Mouse (Mus musculus) limb, embryonic 15.5 days (tissue): ENCODE results near the gene Gm45837. TPM values are rescaled to one million over a fixed set of nuclear protein-coding genes. Genes with fewer than 3 reads are reported as not detected.

ENCODE experiments used
- ATAC-seq: fragments of 200-750 bp; cut with Nextera tagmentation; 2 replicates; pipeline ENCODE4 v1.8.0; 2017; ENCODE audit warnings: low read depth, moderate TSS enrichment; ENCODE audit not compliant: insufficient number of reproducible peaks, low FRiP score, low TSS enrichment
- H3K27ac ChIP-seq: fragments of 300-500 bp; sonication (generic); 2 replicates; pipeline ENCODE4 v1.5.1; 2015; ENCODE audit warnings: moderate library complexity, mild to moderate bottlenecking, inconsistent platforms
- H3K27me3 ChIP-seq: fragments of 300-500 bp; sonication (generic); 2 replicates; pipeline ENCODE4 v1.6.1; 2015; ENCODE audit warnings: inconsistent platforms
- H3K36me3 ChIP-seq: fragments of 300-500 bp; sonication (generic); 2 replicates; pipeline ENCODE4 v1.6.1; 2015; ENCODE audit warnings: inconsistent platforms
- H3K4me1 ChIP-seq: fragments of 300-500 bp; sonication (generic); 2 replicates; pipeline ENCODE4 v1.6.1; 2015; ENCODE audit warnings: inconsistent platforms
- H3K4me2 ChIP-seq: fragments of 300-500 bp; sonication (generic); 2 replicates; pipeline ENCODE4 v1.6.1; 2015; ENCODE audit warnings: mild to moderate bottlenecking, inconsistent platforms
- H3K4me3 ChIP-seq: fragments of 300-500 bp; sonication (generic); 2 replicates; pipeline ENCODE4 v1.5.1; 2015; ENCODE audit warnings: mild to moderate bottlenecking, inconsistent platforms
- H3K9ac ChIP-seq: fragments of 300-500 bp; sonication (generic); 2 replicates; pipeline ENCODE4 v1.6.1; 2015; ENCODE audit warnings: inconsistent platforms
- H3K9me3 ChIP-seq: fragments of 300-500 bp; sonication (generic); 2 replicates; pipeline ENCODE4 v1.6.1; 2016; ENCODE audit warnings: inconsistent platforms
- WGBS: fragments of 180-500 bp; shearing (Covaris S2); methylation state at CpG from one replicate; pipeline ENCODE4 v1.1.7; 2015; 5-methylcytosine and 5-hydroxymethylcytosine counted together
- polyA plus RNA-seq: library from polyadenylated mRNA; unstranded; fragments of >200 nt; fragmentation: Nextera tagmentation; extraction: Ambion mirVana; gene quantifications from 2 replicates; pipeline ENCODE4 v1.2.1, GENCODE M21; 2015

Gene Gm45837
- polyA plus RNA-seq, 1 experiment from 2014 or later: 3.6 TPM

GRCm38 (mm10) chr7:101393694-101394504, 16.8 kb upstream of the Gm45837 start:
- peak overlapping the region; percentile 96 for H3K27ac ChIP-seq
- 22% methylated on average over 8 of the region's 8 CpGs for WGBS
- peaks cover 31% of the 10 kb centered on the region for H3K36me3 ChIP-seq
- H3K4me2 ChIP-seq: peak overlapping the region; percentile 44
- peak; percentile 90 for ATAC-seq
- no peaks in the 10 kb centered on the region for H3K27me3 ChIP-seq
- H3K9ac ChIP-seq: peak overlapping the region; percentile 51
- peak overlapping the region; percentile 44 for H3K4me3 ChIP-seq
- peaks cover 46% of the 10 kb centered on the region for H3K4me1 ChIP-seq
- no peaks in the 10 kb centered on the region for H3K9me3 ChIP-seq

- peaks cover 46% of the 10 kb centered on the region for H3K4me1 ChIP-seq
- peak overlapping the region; percentile 44 for H3K4me2 ChIP-seq
- peaks cover 36% of the 10 kb centered on the region for H3K36me3 ChIP-seq
- H3K27ac ChIP-seq: peak overlapping the region; percentile 96
- no peak for ATAC-seq
- H3K4me3 ChIP-seq: peak overlapping the region; percentile 44
- peak overlapping the region; percentile 51 for H3K9ac ChIP-seq
- WGBS: 45% methylated on average over 3 of the region's 3 CpGs
- no peaks in the 10 kb centered on the region for H3K9me3 ChIP-seq
- no peaks in the 10 kb centered on the region for H3K27me3 ChIP-seq
Observed at GRCm38 (mm10) chr7:101394569-101394968, 16.1 kb upstream of the Gm45837 start.

DNA sequence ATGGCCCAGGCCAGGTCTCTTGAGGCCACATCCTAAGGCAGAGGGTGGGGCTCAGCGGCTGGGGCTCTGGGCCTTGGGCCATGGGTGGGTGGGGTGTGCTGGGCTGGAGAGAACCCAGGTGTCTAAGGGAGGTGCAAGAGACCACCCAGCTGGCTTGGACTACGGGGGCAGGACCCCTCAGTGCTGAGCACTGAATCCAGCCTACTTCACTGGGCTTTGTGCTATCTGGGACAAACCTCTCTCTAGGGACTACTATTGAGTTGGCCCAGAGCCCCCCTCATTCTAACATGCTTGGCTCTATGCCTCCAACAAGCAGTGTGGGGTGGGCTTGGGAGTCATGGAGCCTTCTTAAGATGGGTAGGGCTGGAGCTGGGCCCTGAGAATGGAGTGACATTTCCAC, 15.2 kb upstream of the Gm45837 start:
- Histone ChIP-seq H3K4me3 (peak overlapping the region; percentile 44), H3K9me3 (no peaks in the 10 kb centered on the region), H3K4me2 (peak overlapping the region; percentile 44), H3K27ac (peak overlapping the region; percentile 96), H3K4me1 (peaks cover 46% of the 10 kb centered on the region), H3K9ac (no peak overlapping the region), H3K36me3 (peaks cover 39% of the 10 kb centered on the region), H3K27me3 (no peaks in the 10 kb centered on the region)
- no peak for ATAC-seq
- 49% methylated on average over 2 of the region's 2 CpGs for WGBS

DNA sequence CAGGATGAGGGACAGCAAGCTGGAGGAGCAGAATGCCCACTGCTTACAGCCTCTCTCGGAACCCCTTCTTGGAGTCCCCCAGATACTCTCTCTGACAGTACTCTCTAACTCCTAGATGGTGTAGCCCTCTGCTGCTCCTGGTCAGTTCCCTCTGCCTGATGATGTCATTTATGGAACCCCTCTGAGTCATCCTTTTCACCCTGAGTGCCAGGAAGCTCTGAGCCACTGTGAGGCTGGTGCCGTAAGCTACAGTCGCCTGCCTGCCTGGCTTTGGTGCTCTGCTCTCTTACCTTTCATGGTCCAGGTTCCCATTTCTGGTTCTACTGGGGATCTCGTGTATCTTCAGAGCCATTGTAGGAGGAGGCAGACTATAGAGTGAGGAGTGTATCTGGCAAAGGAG, 13.5 kb upstream of the Gm45837 start:
- Histone ChIP-seq H3K4me1 (peaks cover 38% of the 10 kb centered on the region), H3K27me3 (no peaks in the 10 kb centered on the region), H3K4me3 (no peak overlapping the region), H3K9ac (no peak overlapping the region), H3K4me2 (no peak overlapping the region), H3K27ac (no peak overlapping the region), H3K9me3 (no peaks in the 10 kb centered on the region), H3K36me3 (peaks cover 56% of the 10 kb centered on the region)
- no peak for ATAC-seq
- WGBS: 81% methylated on average over 4 of the region's 4 CpGs

DNA sequence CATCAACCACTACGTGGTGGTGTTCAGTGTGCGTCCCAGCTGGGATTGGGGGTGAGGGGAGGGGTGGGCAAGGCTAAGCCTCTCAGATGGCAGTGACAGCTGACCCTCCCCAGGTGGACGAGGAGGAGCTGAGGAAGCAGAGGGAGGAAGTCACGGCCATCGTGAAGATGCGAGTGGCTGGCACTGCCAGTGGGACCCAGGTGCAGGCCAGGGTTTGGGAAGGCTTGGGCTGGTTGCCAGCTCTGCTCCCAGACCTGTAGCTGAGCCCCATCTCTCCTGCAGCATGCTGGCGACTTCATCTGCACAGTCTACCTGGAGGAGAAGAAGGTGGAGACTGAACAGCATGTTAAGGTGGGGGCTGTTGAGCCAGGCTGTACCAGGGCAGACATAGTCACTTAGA, 9.2 kb upstream of the Gm45837 start:
- H3K36me3 ChIP-seq: peaks cover 92% of the 10 kb centered on the region
- ATAC-seq: no peak
- H3K4me3 ChIP-seq: no peak overlapping the region
- H3K27me3 ChIP-seq: no peaks in the 10 kb centered on the region
- H3K9ac ChIP-seq: no peak overlapping the region
- WGBS: 78% methylated on average over 7 of the region's 7 CpGs
- H3K9me3 ChIP-seq: no peaks in the 10 kb centered on the region
- H3K27ac ChIP-seq: no peak overlapping the region
- H3K4me1 ChIP-seq: no peaks in the 10 kb centered on the region
- no peak overlapping the region for H3K4me2 ChIP-seq

DNA sequence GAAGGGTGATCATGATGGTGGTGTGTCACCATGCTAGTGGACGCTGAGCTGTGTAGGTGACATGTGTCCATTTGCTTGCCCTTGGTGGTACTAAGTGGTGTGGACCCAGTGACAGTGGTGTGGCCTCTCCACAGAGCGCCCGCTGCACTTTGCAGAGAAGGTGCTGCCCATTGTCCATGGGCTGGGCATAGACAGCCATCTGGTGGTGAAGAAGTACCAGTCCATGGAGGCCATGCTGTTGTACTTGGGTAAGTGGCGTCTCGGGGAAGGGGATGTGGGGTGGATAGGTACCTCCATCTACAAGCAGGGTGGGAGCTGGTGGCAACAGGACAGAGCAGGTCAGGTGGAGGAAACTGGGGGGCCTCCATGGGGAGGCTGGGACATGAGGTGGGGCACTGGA, 6.9 kb upstream of the Gm45837 start:
- no peaks in the 10 kb centered on the region for H3K27me3 ChIP-seq
- no peak overlapping the region for H3K27ac ChIP-seq
- H3K4me3 ChIP-seq: no peak overlapping the region
- WGBS: 98% methylated on average over 5 of the region's 5 CpGs
- peaks cover 90% of the 10 kb centered on the region for H3K36me3 ChIP-seq
- no peak overlapping the region for H3K9ac ChIP-seq
- H3K4me2 ChIP-seq: no peak overlapping the region
- no peaks in the 10 kb centered on the region for H3K4me1 ChIP-seq
- H3K9me3 ChIP-seq: no peaks in the 10 kb centered on the region
- ATAC-seq: no peak

GRCm38 (mm10) chr7:101412796-101413195, 2.1 kb downstream of the Gm45837 start:
- ATAC-seq: peak; percentile 8; the same call in 1 of the 2 replicates
- Histone ChIP-seq H3K9me3 (no peaks in the 10 kb centered on the region), H3K36me3 (peaks cover 47% of the 10 kb centered on the region), H3K4me3 (no peak overlapping the region), H3K4me2 (no peak overlapping the region), H3K27me3 (0 out of 2 replicates have a peak, but pooled peaks cover 7% of the 10 kb centered on the region), H3K27ac (no peak overlapping the region), H3K4me1 (peaks cover 25% of the 10 kb centered on the region; the same call in 1 of the 2 replicates), H3K9ac (no peak overlapping the region)

DNA sequence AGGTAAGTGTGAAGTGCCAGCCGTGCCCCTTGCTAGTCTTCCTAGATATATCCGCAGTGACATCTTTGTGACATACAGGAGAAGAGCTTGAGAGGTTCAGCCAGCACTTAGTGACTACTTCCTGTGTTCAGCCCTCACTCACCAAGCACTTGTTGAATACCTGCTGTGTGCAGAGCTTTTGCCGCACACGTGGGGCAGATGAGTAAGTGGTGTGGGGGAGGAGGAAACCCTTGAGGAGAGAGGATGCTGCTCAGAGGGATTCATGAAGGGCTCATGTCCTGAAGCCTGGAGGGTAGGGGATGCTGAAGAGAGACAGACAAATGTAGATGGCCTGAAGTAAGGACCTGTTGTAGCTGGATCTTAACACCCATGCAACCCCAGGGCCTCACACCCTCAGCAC, 3.5 kb downstream of the Gm45837 start:
- no peak overlapping the region for H3K9ac ChIP-seq
- H3K27me3 ChIP-seq: peaks cover 14% of the 10 kb centered on the region
- peaks cover 25% of the 10 kb centered on the region; the same call in 1 of the 2 replicates for H3K4me1 ChIP-seq
- ATAC-seq: no peak
- peaks cover 32% of the 10 kb centered on the region for H3K36me3 ChIP-seq
- no peak overlapping the region for H3K27ac ChIP-seq
- WGBS: 43% methylated on average over 4 of the region's 4 CpGs
- no peak overlapping the region for H3K4me3 ChIP-seq
- H3K9me3 ChIP-seq: no peaks in the 10 kb centered on the region
- H3K4me2 ChIP-seq: no peak overlapping the region

- peaks cover 20% of the 10 kb centered on the region for H3K27me3 ChIP-seq
- H3K4me2 ChIP-seq: no peak overlapping the region
- H3K27ac ChIP-seq: no peak overlapping the region
- no peak for ATAC-seq
- 52% methylated on average over 7 of the region's 7 CpGs for WGBS
- no peaks in the 10 kb centered on the region for H3K9me3 ChIP-seq
- H3K9ac ChIP-seq: no peak overlapping the region
- H3K4me1 ChIP-seq: peaks cover 25% of the 10 kb centered on the region; the same call in 1 of the 2 replicates
- H3K36me3 ChIP-seq: peaks cover 31% of the 10 kb centered on the region
- no peak overlapping the region for H3K4me3 ChIP-seq
Observed at GRCm38 (mm10) chr7:101414661-101415511, 4.2 kb downstream of the Gm45837 start.

- no peak overlapping the region for H3K4me2 ChIP-seq
- peaks cover 23% of the 10 kb centered on the region for H3K36me3 ChIP-seq
- no peak overlapping the region for H3K4me3 ChIP-seq
- H3K27me3 ChIP-seq: peaks cover 25% of the 10 kb centered on the region
- ATAC-seq: no peak
- H3K9me3 ChIP-seq: no peaks in the 10 kb centered on the region
- WGBS: 47% methylated on average over 8 of the region's 8 CpGs
- H3K27ac ChIP-seq: no peak overlapping the region
- peaks cover 25% of the 10 kb centered on the region; the same call in 1 of the 2 replicates for H3K4me1 ChIP-seq
- H3K9ac ChIP-seq: no peak overlapping the region
Observed at GRCm38 (mm10) chr7:101415512-101416100, 4.9 kb downstream of the Gm45837 start.

- no peak overlapping the region for H3K4me3 ChIP-seq
- H3K36me3 ChIP-seq: peaks cover 16% of the 10 kb centered on the region
- peaks cover 22% of the 10 kb centered on the region; the same call in 1 of the 2 replicates for H3K4me1 ChIP-seq
- H3K4me2 ChIP-seq: no peak overlapping the region
- H3K9ac ChIP-seq: no peak overlapping the region
- 42% methylated on average over 5 of the region's 5 CpGs for WGBS
- H3K9me3 ChIP-seq: no peaks in the 10 kb centered on the region
- peaks cover 25% of the 10 kb centered on the region for H3K27me3 ChIP-seq
- H3K27ac ChIP-seq: no peak overlapping the region
- ATAC-seq: no peak
Observed at GRCm38 (mm10) chr7:101416391-101416790, 5.7 kb downstream of the Gm45837 start.
